Mouse (Mus musculus) CH12.LX (cell line): ENCODE data around the gene Polr3b.

Experiments used
- CTCF ChIP-seq, 2 experiments: IDR thresholded peaks in 1 of 2; conservative IDR thresholded peaks in 1 of 2; 2 replicates each; pipeline ENCODE4 v1.5.1; 2011 to 2012; ENCODE audit warnings: low read depth in 2 of 2, low read length in 2 of 2, improper control_type of control experiment in 1 of 2, inconsistent platforms in 1 of 2, mild to moderate bottlenecking in 1 of 2, moderate library complexity in 1 of 2
- EP300 ChIP-seq: IDR thresholded peaks from 2 replicates; pipeline ENCODE4 v1.6.1; 2011; ENCODE audit warnings: low read length, improper control_type of control experiment
- HCFC1 ChIP-seq: IDR thresholded peaks from 2 replicates; pipeline ENCODE4 v1.6.1; 2012; ENCODE audit warnings: low read depth, mild to moderate bottlenecking, inconsistent platforms, low read length, improper control_type of control experiment
- NELFE ChIP-seq: IDR thresholded peaks from 2 replicates; pipeline ENCODE4 v1.6.1; 2011; ENCODE audit warnings: low read depth, low read length, improper control_type of control experiment
- NRF1 ChIP-seq: IDR thresholded peaks from 2 replicates; pipeline ENCODE4 v1.6.1; 2014; ENCODE audit warnings: low read depth, mild to moderate bottlenecking, inconsistent platforms, low read length, improper control_type of control experiment, moderate library complexity
- POLR2A ChIP-seq: IDR thresholded peaks from 2 replicates; pipeline ENCODE4 v1.6.1; 2011; ENCODE audit warnings: low read depth, mild to moderate bottlenecking, improper control_type of control experiment, low read length
- POLR2AphosphoS2 ChIP-seq: IDR thresholded peaks from 2 replicates; pipeline ENCODE4 v1.6.1; 2011; ENCODE audit warnings: low read depth, low read length, improper control_type of control experiment
- TBP ChIP-seq: conservative IDR thresholded peaks from 2 replicates; pipeline ENCODE4 v1.6.1; 2011; ENCODE audit warnings: low read depth, low read length, improper control_type of control experiment
- TCF12 ChIP-seq: IDR thresholded peaks from 2 replicates; pipeline ENCODE4 v1.6.1; 2014; ENCODE audit warnings: low read depth, mild to moderate bottlenecking, inconsistent platforms, low read length, improper control_type of control experiment

DNA sequence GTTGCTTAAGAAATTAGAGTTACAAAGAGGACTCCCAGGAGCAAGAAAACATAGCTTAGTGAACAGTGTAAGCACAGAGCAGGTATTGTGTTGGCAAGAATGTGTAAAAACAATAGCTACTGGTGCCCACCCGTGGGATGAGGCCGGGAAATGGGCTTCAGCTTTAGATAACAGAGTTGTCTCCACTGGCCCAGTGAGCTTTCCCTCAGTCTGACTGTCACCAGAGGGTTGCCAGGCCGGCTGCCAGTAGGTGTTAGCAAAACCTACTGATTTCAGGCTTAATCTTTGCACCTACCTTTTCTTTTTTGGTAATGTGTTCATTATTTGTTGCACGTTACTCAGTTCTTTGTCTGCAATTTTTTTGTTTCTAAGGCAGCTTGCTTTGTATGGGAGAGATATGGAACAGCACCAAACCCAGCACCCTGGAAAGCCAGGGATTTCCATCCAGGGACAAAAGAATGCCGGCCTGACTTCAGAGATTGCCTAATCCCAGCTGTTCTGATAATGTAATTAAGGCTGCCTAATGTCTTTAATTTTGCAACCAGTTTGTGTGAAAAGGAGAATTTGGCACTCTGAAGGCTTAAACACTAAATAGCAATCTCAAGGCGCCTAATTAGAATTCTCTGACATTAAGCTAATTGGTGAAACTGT is 35.5 kb downstream of the Polr3b start:
- TF ChIP-seq CTCF (conservative IDR thresholded peaks at IDR 0.05 in 1 of 2, IDR thresholded peaks at IDR 0.05 in 1 of 2; ENCODE audit: low read depth in 2 of 2, low read length in 2 of 2) (no peak), TCF12 (no peak), TBP (no peak), POLR2A (no peak), NELFE (no peak), EP300 (no peak), NRF1 (no peak), HCFC1 (no peak), POLR2AphosphoS2 (no peak)
